Mouse (Mus musculus) CH12.LX (cell line): Measurements from ENCODE around the gene Stox2. TPM values are rescaled to one million over a fixed set of nuclear protein-coding genes. Genes with fewer than 3 reads are reported as not detected.

Experiments used
- DNase-seq: peaks from one replicate; pipeline ENCODE4 v3.0.0-alpha.2; 2013; ENCODE audit errors: extremely low read depth
- H3K27ac ChIP-seq: 2 replicates; pipeline ENCODE4 v1.5.1; 2012; ENCODE audit warnings: low read depth, mild to moderate bottlenecking, control low read depth, moderate library complexity; ENCODE audit not compliant: insufficient read depth
- H3K27me3 ChIP-seq: replicated peaks from 2 replicates; pipeline ENCODE3; 2012; ENCODE audit warnings: inconsistent platforms
- H3K36me3 ChIP-seq, 2 experiments: replicated peaks in 1 of 2; 2 replicates each; pipeline versions ENCODE3 to v1.6.1; 2012; ENCODE audit warnings: inconsistent platforms in 1 of 2, low read length in 1 of 2, mild to moderate bottlenecking in 1 of 2, mixed read lengths in 1 of 2, moderate library complexity in 1 of 2; ENCODE audit not compliant: control insufficient read depth in 1 of 2, insufficient read depth in 1 of 2
- H3K4me1 ChIP-seq, 2 experiments: 2 replicates each; pipeline ENCODE4 v1.6.1; 2012; ENCODE audit warnings: inconsistent platforms in 1 of 2, moderate library complexity in 1 of 2; ENCODE audit not compliant: insufficient read depth in 2 of 2, control insufficient read depth in 1 of 2
- H3K4me2 ChIP-seq: 2 replicates; pipeline ENCODE4 v1.6.1; 2012; ENCODE audit warnings: low read depth, mild to moderate bottlenecking, control low read depth; ENCODE audit not compliant: poor library complexity, insufficient read depth, severe bottlenecking
- H3K4me3 ChIP-seq, 3 experiments: fragments of 150-350 bp in 1 of 3; sonication (generic) in 1 of 3; replicated peaks in 1 of 3; 2 replicates each; pipeline versions ENCODE3 to v1.5.1; 2011 to 2012; ENCODE audit warnings: low read depth in 2 of 3, low read length in 2 of 3, mild to moderate bottlenecking in 2 of 3, moderate library complexity in 2 of 3, control low read depth in 1 of 3, improper control_type of control experiment in 1 of 3, inconsistent platforms in 1 of 3, mixed read lengths in 1 of 3; ENCODE audit not compliant: poor library complexity in 1 of 3
- H3K79me2 ChIP-seq: replicated peaks from 2 replicates; pipeline ENCODE4 v1.6.1; 2012; ENCODE audit warnings: mild to moderate bottlenecking, moderate library complexity; ENCODE audit not compliant: control insufficient read depth, poor library complexity, insufficient read depth, severe bottlenecking; ENCODE audit errors: extremely low read depth
- H3K9ac ChIP-seq: 2 replicates; pipeline ENCODE4 v1.6.1; 2012; ENCODE audit warnings: low read depth, mild to moderate bottlenecking, control low read depth, moderate library complexity; ENCODE audit not compliant: insufficient read depth
- H3K9me3 ChIP-seq: replicated peaks from 2 replicates; pipeline ENCODE3; 2012; ENCODE audit warnings: low read length, inconsistent platforms, mixed read lengths
- BHLHE40 ChIP-seq: IDR thresholded peaks from 2 replicates; pipeline ENCODE4 v1.6.1; 2011; ENCODE audit warnings: mild to moderate bottlenecking, low read depth, low read length, improper control_type of control experiment
- CHD1 ChIP-seq: IDR thresholded peaks from 2 replicates; pipeline ENCODE4 v1.6.1; 2012; ENCODE audit warnings: low read depth, low read length, improper control_type of control experiment, inconsistent platforms
- CTCF ChIP-seq, 2 experiments: IDR thresholded peaks in 1 of 2; conservative IDR thresholded peaks in 1 of 2; 2 replicates each; pipeline ENCODE4 v1.5.1; 2011 to 2012; ENCODE audit warnings: low read depth in 2 of 2, low read length in 2 of 2, improper control_type of control experiment in 1 of 2, inconsistent platforms in 1 of 2, mild to moderate bottlenecking in 1 of 2, moderate library complexity in 1 of 2
- E2F4 ChIP-seq: IDR thresholded peaks from 2 replicates; pipeline ENCODE4 v1.6.1; 2011; ENCODE audit warnings: low read depth, low read length, improper control_type of control experiment; ENCODE audit not compliant: insufficient replicate concordance
- ETS1 ChIP-seq: conservative IDR thresholded peaks from 2 replicates; pipeline ENCODE4 v1.6.1; 2012; ENCODE audit warnings: low read depth, mild to moderate bottlenecking, inconsistent platforms, low read length, improper control_type of control experiment, moderate library complexity
- IRF4 ChIP-seq: IDR thresholded peaks from 2 replicates; pipeline ENCODE4 v1.6.1; 2014; ENCODE audit warnings: low read depth, mild to moderate bottlenecking, inconsistent platforms, low read length, improper control_type of control experiment
- JUN ChIP-seq: IDR thresholded peaks from 2 replicates; pipeline ENCODE4 v1.6.1; 2011; ENCODE audit warnings: low read depth, mild to moderate bottlenecking, low read length, improper control_type of control experiment, moderate library complexity; ENCODE audit not compliant: insufficient read depth
- KAT2A ChIP-seq: IDR thresholded peaks from 2 replicates; pipeline ENCODE4 v1.6.1; 2012; ENCODE audit warnings: low read length, improper control_type of control experiment, inconsistent platforms; ENCODE audit not compliant: insufficient replicate concordance
- MAFK ChIP-seq: IDR thresholded peaks from 2 replicates; pipeline ENCODE4 v1.6.1; 2011; ENCODE audit warnings: low read length, improper control_type of control experiment; ENCODE audit not compliant: insufficient replicate concordance
- MAX ChIP-seq: IDR thresholded peaks from 2 replicates; pipeline ENCODE4 v1.6.1; 2011; ENCODE audit warnings: low read length, improper control_type of control experiment
- MAZ ChIP-seq: IDR thresholded peaks from 2 replicates; pipeline ENCODE4 v1.6.1; 2012; ENCODE audit warnings: low read depth, mild to moderate bottlenecking, inconsistent platforms, low read length, improper control_type of control experiment, moderate library complexity
- MEF2A ChIP-seq: IDR thresholded peaks from 2 replicates; pipeline ENCODE4 v1.6.1; 2014; ENCODE audit warnings: low read depth, mild to moderate bottlenecking, inconsistent platforms, low read length, improper control_type of control experiment, borderline replicate concordance
- MXI1 ChIP-seq: IDR thresholded peaks from 2 replicates; pipeline ENCODE4 v1.6.1; 2011; ENCODE audit warnings: mild to moderate bottlenecking, low read depth, low read length, improper control_type of control experiment
- MYC ChIP-seq: IDR thresholded peaks from 2 replicates; pipeline ENCODE4 v1.6.1; 2011; ENCODE audit warnings: low read depth, mild to moderate bottlenecking, improper control_type of control experiment, low read length
- NELFE ChIP-seq: IDR thresholded peaks from 2 replicates; pipeline ENCODE4 v1.6.1; 2011; ENCODE audit warnings: low read depth, low read length, improper control_type of control experiment
- NRF1 ChIP-seq: IDR thresholded peaks from 2 replicates; pipeline ENCODE4 v1.6.1; 2014; ENCODE audit warnings: low read depth, mild to moderate bottlenecking, inconsistent platforms, low read length, improper control_type of control experiment, moderate library complexity
- PAX5 ChIP-seq: IDR thresholded peaks from 2 replicates; pipeline ENCODE4 v1.6.1; 2012; ENCODE audit warnings: low read length, inconsistent platforms, mixed read lengths
- RCOR1 ChIP-seq: conservative IDR thresholded peaks from 2 replicates; pipeline ENCODE4 v1.6.1; 2012; ENCODE audit warnings: low read depth, mild to moderate bottlenecking, inconsistent platforms, low read length, improper control_type of control experiment
- SIN3A ChIP-seq: IDR thresholded peaks from 2 replicates; pipeline ENCODE4 v1.6.1; 2012; ENCODE audit warnings: low read length, improper control_type of control experiment, inconsistent platforms
- SMC3 ChIP-seq: IDR thresholded peaks from 2 replicates; pipeline ENCODE4 v1.6.1; 2011; ENCODE audit warnings: low read depth, low read length, improper control_type of control experiment
- TBP ChIP-seq: conservative IDR thresholded peaks from 2 replicates; pipeline ENCODE4 v1.6.1; 2011; ENCODE audit warnings: low read depth, low read length, improper control_type of control experiment
- UBTF ChIP-seq: IDR thresholded peaks from 2 replicates; pipeline ENCODE4 v1.6.1; 2012; ENCODE audit warnings: low read depth, mild to moderate bottlenecking, inconsistent platforms, low read length, improper control_type of control experiment, moderate library complexity
- ZC3H11A ChIP-seq: IDR thresholded peaks from 2 replicates; pipeline ENCODE4 v1.6.1; 2012; ENCODE audit warnings: low read depth, mild to moderate bottlenecking, inconsistent platforms, low read length, improper control_type of control experiment
- ZKSCAN1 ChIP-seq: IDR thresholded peaks from 2 replicates; pipeline ENCODE4 v1.6.1; 2012; ENCODE audit warnings: low read depth, inconsistent platforms, low read length, improper control_type of control experiment, borderline replicate concordance
- ZMIZ1 ChIP-seq: IDR thresholded peaks from 2 replicates; pipeline ENCODE4 v1.6.1; 2012; ENCODE audit warnings: low read depth, mild to moderate bottlenecking, inconsistent platforms, low read length, improper control_type of control experiment
- dilution Hi-C: fragments of 300-500 bp; cut with MboI; formaldehyde crosslinking; loops from 2 replicates; pipeline ENCODE4 v1.14.3; 2020; ENCODE audit warnings: low sequenced_read_pairs; ENCODE audit not compliant: extremely low pct_unique_long_range_greater_than_20kb, extremely low pct_ligation_motif_present
- in situ Hi-C: fragments of 300-500 bp; cut with MboI; formaldehyde crosslinking; loops from 3 replicates; pipeline ENCODE4 v1.14.3; 2019; ENCODE audit warnings: low sequenced_read_pairs, low pct_ligation_motif_present, low pct_unique_long_range_greater_than_20kb, mixed read lengths
- polyA plus RNA-seq: library from polyadenylated mRNA; unstranded; fragments of >175 nt; gene quantifications from 2 replicates; pipeline ENCODE4 v1.2.1, GENCODE M21; 2012; ENCODE audit warnings: low read depth; ENCODE audit not compliant: insufficient read length
- total RNA-seq, 2 experiments: library from RNA; depleted of rRNA; stranded (reverse); fragments of 300-350 nt in 1 of 2; fragments of >200 nt in 1 of 2; gene quantifications; 2 replicates each; pipeline ENCODE4 v1.2.3; 2012 to 2014

The Stox2 gene
- total and polyA plus RNA-seq, 3 experiments, result 0.23 to 1.0 (median 0.42) TPM

DNA sequence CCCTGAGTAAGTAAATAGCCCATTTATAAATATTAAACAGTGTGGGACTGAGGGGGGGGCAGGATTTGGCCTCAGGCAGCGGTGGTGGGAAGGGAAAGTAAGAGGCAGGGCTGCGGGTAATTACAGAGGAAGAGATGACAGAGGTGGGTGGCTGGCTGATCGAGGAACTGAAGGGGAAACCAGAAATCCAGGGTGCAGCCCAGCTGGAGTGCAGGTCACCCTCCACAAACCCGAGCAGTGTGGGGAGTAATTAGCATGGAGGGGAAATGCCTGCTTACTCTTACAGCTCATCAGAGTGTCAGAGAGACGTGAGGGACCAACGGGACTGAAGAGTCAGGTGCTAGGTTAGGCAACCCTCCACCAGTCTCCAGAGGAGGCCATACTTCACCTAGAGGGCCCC, 98.4 kb downstream of the Stox2 start:
- Histone ChIP-seq H3K4me1 (peaks cover 4 to 22% of the 10 kb centered on the region in 2 experiments; a peak in 3 of 4 replicates), H3K4me2 (peak overlapping the region; percentile 33), H3K9me3 (no peaks in the 10 kb centered on the region), H3K4me3 (no peak overlapping the region)
- in situ Hi-C loops, result no loop called here
- dilution Hi-C loops, result no loop called here
- TF ChIP-seq NRF1 (no peak), SIN3A (no peak), RCOR1 (no peak), BHLHE40 (no peak), MEF2A (no peak), JUN (no peak), MXI1 (no peak), CTCF (conservative IDR thresholded peaks at IDR 0.05 in 1 of 2, IDR thresholded peaks at IDR 0.05 in 1 of 2; ENCODE audit: low read depth in 2 of 2, low read length in 2 of 2) (no peak), E2F4 (no peak), IRF4 (no peak)
- TF ChIP-seq, all 38 proteins: peak for 0
- no peaks in the 10 kb centered on the region for H3K36me3 ChIP-seq
- H3K79me2 ChIP-seq, result no peaks in the 10 kb centered on the region
- no peak overlapping the region for H3K9ac ChIP-seq
- peak; percentile 38 for DNase-seq
- no peaks in the 10 kb centered on the region for H3K27me3 ChIP-seq
- no peak overlapping the region for H3K27ac ChIP-seq

DNA sequence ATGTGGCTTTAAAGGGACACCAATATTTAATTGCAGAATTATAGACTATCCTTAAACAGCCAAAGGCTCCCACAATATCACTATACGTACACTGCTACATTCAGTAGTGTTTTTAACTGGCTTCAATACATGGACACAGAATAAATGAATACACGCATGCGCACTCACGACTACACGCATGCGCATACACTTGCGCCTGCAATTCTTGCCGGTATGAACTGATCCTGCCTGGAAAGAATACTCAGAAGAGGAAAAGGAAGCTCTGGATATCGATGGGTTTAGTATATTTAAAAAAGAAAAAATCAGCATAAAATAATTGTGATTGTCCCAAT, 100.4 kb downstream of the Stox2 start:
- TF ChIP-seq IRF4, result no peak
- TF ChIP-seq ZC3H11A, result no peak
- no peak for TF ChIP-seq KAT2A
- no peak for TF ChIP-seq SMC3
- no peak for TF ChIP-seq UBTF
- no peak for TF ChIP-seq NRF1
- no peak for TF ChIP-seq MEF2A
- no peak for TF ChIP-seq ETS1
- TF ChIP-seq ZMIZ1, result no peak
- TF ChIP-seq E2F4, result no peak
- TF ChIP-seq NELFE, result no peak
- TF ChIP-seq RCOR1, result no peak
- TF ChIP-seq ZKSCAN1, result no peak
- TF ChIP-seq MAFK, result no peak
- no peak for TF ChIP-seq MAZ
- no peak for TF ChIP-seq PAX5
- TF ChIP-seq TBP, result no peak
- no peak for TF ChIP-seq MAX
- no peak for TF ChIP-seq CHD1
- no peak for TF ChIP-seq MYC
- dilution Hi-C loops (no loop called here), in situ Hi-C loops (no loop called here)
- no peak overlapping the region for H3K4me3 ChIP-seq
- H3K27me3 ChIP-seq, result no peaks in the 10 kb centered on the region
- no peak overlapping the region for H3K4me2 ChIP-seq
- H3K79me2 ChIP-seq, result no peaks in the 10 kb centered on the region
- peaks cover 4 to 22% of the 10 kb centered on the region in 2 experiments; a peak in 3 of 4 replicates for H3K4me1 ChIP-seq
- no peaks in the 10 kb centered on the region for H3K9me3 ChIP-seq
- no peak overlapping the region for H3K27ac ChIP-seq
- H3K36me3 ChIP-seq, result no peaks in the 10 kb centered on the region
- DNase-seq, result no peak
- H3K9ac ChIP-seq, result no peak overlapping the region
